Mouse (Mus musculus) forebrain, embryonic 13.5 days (tissue): ENCODE measurements around the gene Carns1. TPM values are rescaled to one million over a fixed set of nuclear protein-coding genes. Genes with fewer than 3 reads are reported as not detected.
A peak's percentile ranks its signal among the peaks of the same experiment; 100 is the strongest.
"Not testable (repeated sequence)": the region's sequence is repeated elsewhere in the genome, so short reads cannot be mapped to it uniquely, and the experiment has no call there.

Source experiments
- ATAC-seq: fragments of 200-750 bp; cut with Nextera tagmentation; 2 replicates; pipeline ENCODE4 v1.8.0; 2017
- H3K27ac ChIP-seq: fragments of 300-500 bp; sonication (generic); 2 replicates; pipeline ENCODE4 v1.5.1; 2015; ENCODE audit warnings: inconsistent platforms, mild to moderate bottlenecking, moderate library complexity
- H3K27me3 ChIP-seq: fragments of 300-500 bp; sonication (generic); 2 replicates; pipeline ENCODE4 v1.6.1; 2015; ENCODE audit warnings: mild to moderate bottlenecking, inconsistent platforms
- H3K36me3 ChIP-seq: fragments of 300-500 bp; sonication (generic); 2 replicates; pipeline ENCODE4 v1.6.1; 2015; ENCODE audit warnings: mild to moderate bottlenecking, inconsistent platforms; ENCODE audit not compliant: poor library complexity, severe bottlenecking
- H3K4me1 ChIP-seq: fragments of 300-500 bp; sonication (generic); 2 replicates; pipeline ENCODE4 v1.6.1; 2015; ENCODE audit warnings: inconsistent platforms
- H3K4me2 ChIP-seq: fragments of 300-500 bp; sonication (generic); 2 replicates; pipeline ENCODE4 v1.6.1; 2015; ENCODE audit warnings: inconsistent platforms, mild to moderate bottlenecking, moderate library complexity
- H3K4me3 ChIP-seq: fragments of 300-500 bp; sonication (generic); 2 replicates; pipeline ENCODE4 v1.5.1; 2015; ENCODE audit warnings: mild to moderate bottlenecking, inconsistent platforms
- H3K9ac ChIP-seq: fragments of 300-500 bp; sonication (generic); 2 replicates; pipeline ENCODE4 v1.6.1; 2015; ENCODE audit warnings: mild to moderate bottlenecking, inconsistent platforms
- H3K9me3 ChIP-seq: fragments of 300-500 bp; sonication (generic); replicated peaks from 2 replicates; pipeline ENCODE4 v1.6.1; 2016; ENCODE audit warnings: inconsistent platforms
- WGBS: fragments of 180-500 bp; shearing (Covaris S2); methylation state at CpG from one replicate; pipeline ENCODE4 v1.1.7; 2015; 5-methylcytosine and 5-hydroxymethylcytosine counted together
- polyA plus RNA-seq: library from polyadenylated mRNA; unstranded; fragments of >200 nt; fragmentation: Nextera tagmentation; extraction: Ambion mirVana; gene quantifications from 2 replicates; pipeline ENCODE4 v1.2.1, GENCODE M21; 2015

Gene Carns1
- polyA plus RNA-seq, 1 experiment from 2014 or later, result 2.4 TPM

- ATAC-seq, result no peak
- peaks cover 63% of the 10 kb centered on the region for H3K36me3 ChIP-seq
- 93% methylated on average over 5 of the region's 5 CpGs for WGBS
Observed at GRCm38 (mm10) chr19:4131075-4131474, 44.2 kb downstream of the Carns1 start.

GRCm38 (mm10) chr19:4130106-4130505 is 45.2 kb downstream of the Carns1 start:
- Histone ChIP-seq H3K27me3 (no peaks in the 10 kb centered on the region), H3K27ac (no peak overlapping the region), H3K4me3 (no peak overlapping the region), H3K4me2 (no peak overlapping the region), H3K4me1 (peaks cover 16% of the 10 kb centered on the region), H3K36me3 (peaks cover 63% of the 10 kb centered on the region), H3K9ac (no peak overlapping the region), H3K9me3 (no peaks in the 10 kb centered on the region)
- 90% methylated on average over 4 of the region's 4 CpGs for WGBS
- ATAC-seq, result no peak

More at GRCm38 (mm10) chr19:4131075-4131474, 44.2 kb downstream of the Carns1 start:
- no peak overlapping the region for H3K4me3 ChIP-seq
- no peak overlapping the region for H3K9ac ChIP-seq
- H3K4me1 ChIP-seq, result peaks cover 15% of the 10 kb centered on the region
- H3K27ac ChIP-seq, result no peak overlapping the region
- H3K9me3 ChIP-seq, result no peaks in the 10 kb centered on the region
- no peak overlapping the region for H3K4me2 ChIP-seq
- no peaks in the 10 kb centered on the region for H3K27me3 ChIP-seq

GRCm38 (mm10) chr19:4129462-4129861 is 45.8 kb downstream of the Carns1 start:
- H3K4me3 ChIP-seq, result no peak overlapping the region
- no peak overlapping the region for H3K4me2 ChIP-seq
- H3K36me3 ChIP-seq, result peaks cover 63% of the 10 kb centered on the region
- no peaks in the 10 kb centered on the region for H3K9me3 ChIP-seq
- H3K9ac ChIP-seq, result no peak overlapping the region
- peaks cover 18% of the 10 kb centered on the region for H3K4me1 ChIP-seq
- no peak for ATAC-seq
- no peaks in the 10 kb centered on the region for H3K27me3 ChIP-seq
- H3K27ac ChIP-seq, result no peak overlapping the region
- 95% methylated on average over 7 of the region's 7 CpGs for WGBS

- Histone ChIP-seq H3K4me3 (peak overlapping the region; percentile 72), H3K27me3 (no peaks in the 10 kb centered on the region), H3K9me3 (no peaks in the 10 kb centered on the region), H3K36me3 (peaks cover 45% of the 10 kb centered on the region), H3K9ac (peak overlapping the region; percentile 87), H3K27ac (no peak overlapping the region), H3K4me2 (peak overlapping the region; percentile 77), H3K4me1 (peaks cover 18% of the 10 kb centered on the region)
- 77% methylated on average over 7 of the region's 7 CpGs for WGBS
- ATAC-seq, result no peak
Observed at GRCm38 (mm10) chr19:4126759-4127495, 48.4 kb downstream of the Carns1 start.

GRCm38 (mm10) chr19:4125741-4126696 is 49.3 kb downstream of the Carns1 start, which contains the start of gene Aip:
Aip (minus strand) TSS chr19:4125858.
- under 1% methylated on average over 57 of the region's 64 CpGs for WGBS
- Histone ChIP-seq H3K36me3 (peaks cover 36% of the 10 kb centered on the region), H3K4me2 (peak within 1 kb of the TSS; percentile 77), H3K27ac (0 out of 2 replicates have a peak within 1 kb of the TSS, but pooled peaks have one; percentile 35), H3K9me3 (no peaks in the 10 kb centered on the region), H3K9ac (peak within 1 kb of the TSS; percentile 87), H3K4me3 (peak within 1 kb of the TSS; percentile 72), H3K4me1 (peaks cover 18% of the 10 kb centered on the region), H3K27me3 (no peaks in the 10 kb centered on the region)
- ATAC-seq, result peak; percentile 94

- not testable (repeated sequence) for H3K9me3 ChIP-seq, H3K27me3 ChIP-seq, H3K27ac ChIP-seq
- ATAC-seq, result peak; percentile 20; the same call in 1 of the 2 replicates
- peaks cover 30% of the 10 kb centered on the region for H3K36me3 ChIP-seq
- H3K9ac ChIP-seq, result peak overlapping the region; percentile 35
- 33% methylated on average over 1 of the region's 4 CpGs for WGBS
- peak overlapping the region; percentile 72 for H3K4me3 ChIP-seq
- H3K4me1 ChIP-seq, result peaks cover 26% of the 10 kb centered on the region
- H3K4me2 ChIP-seq, result peak overlapping the region; percentile 77
Observed at GRCm38 (mm10) chr19:4125268-4125667, 50.0 kb downstream of the Carns1 start.

GRCm38 (mm10) chr19:4124432-4124831 is 50.8 kb downstream of the Carns1 start:
- Histone ChIP-seq H3K4me2 (no peak overlapping the region), H3K4me1 (peaks cover 29% of the 10 kb centered on the region), H3K36me3 (peaks cover 22% of the 10 kb centered on the region), H3K27ac (no peak overlapping the region), H3K27me3 (no peaks in the 10 kb centered on the region), H3K9ac (no peak overlapping the region), H3K4me3 (no peak overlapping the region), H3K9me3 (no peaks in the 10 kb centered on the region)
- 90% methylated on average over 4 of the region's 4 CpGs for WGBS
- ATAC-seq, result no peak

- Histone ChIP-seq H3K4me2 (no peak overlapping the region), H3K4me3 (no peak overlapping the region), H3K27ac (no peak overlapping the region), H3K9ac (no peak overlapping the region), H3K9me3 (no peaks in the 10 kb centered on the region), H3K36me3 (peaks cover 10% of the 10 kb centered on the region), H3K4me1 (peaks cover 28% of the 10 kb centered on the region), H3K27me3 (no peaks in the 10 kb centered on the region)
- no peak for ATAC-seq
- WGBS, result 85% methylated on average over 7 of the region's 7 CpGs
Observed at GRCm38 (mm10) chr19:4122411-4123370, 52.6 kb downstream of the Carns1 start.

- ATAC-seq, H3K27ac ChIP-seq, H3K27me3 ChIP-seq, H3K9ac ChIP-seq, H3K9me3 ChIP-seq, H3K4me3 ChIP-seq: not testable (repeated sequence)
- H3K36me3 ChIP-seq, result peaks cover 13% of the 10 kb centered on the region
- H3K4me2 ChIP-seq, result peak overlapping the region; percentile 59; the same call in 1 of the 2 replicates
- H3K4me1 ChIP-seq, result peaks cover 20% of the 10 kb centered on the region
- 63% methylated on average over 6 of the region's 6 CpGs for WGBS
Observed at GRCm38 (mm10) chr19:4121896-4122295, 53.4 kb downstream of the Carns1 start.

- H3K27me3 ChIP-seq, result no peaks in the 10 kb centered on the region
- peaks cover 14% of the 10 kb centered on the region for H3K4me1 ChIP-seq
- H3K27ac ChIP-seq, result peak overlapping the region; percentile 83
- H3K36me3 ChIP-seq, result peaks cover 19% of the 10 kb centered on the region
- peak; percentile 85 for ATAC-seq
- H3K9ac ChIP-seq, result peak overlapping the region; percentile 66
- peak overlapping the region; percentile 48 for H3K4me3 ChIP-seq
- peak overlapping the region; percentile 59 for H3K4me2 ChIP-seq
- 4% methylated on average over 38 of the region's 38 CpGs for WGBS
- H3K9me3 ChIP-seq, result no peaks in the 10 kb centered on the region
Observed at GRCm38 (mm10) chr19:4121097-4121805, 54.0 kb downstream of the Carns1 start.

- Histone ChIP-seq H3K9me3 (no peaks in the 10 kb centered on the region), H3K4me2 (peak overlapping the region; percentile 59), H3K27me3 (no peaks in the 10 kb centered on the region), H3K4me3 (peak overlapping the region; percentile 48; the same call in 1 of the 2 replicates), H3K27ac (no peak overlapping the region), H3K9ac (no peak overlapping the region), H3K36me3 (peaks cover 26% of the 10 kb centered on the region), H3K4me1 (peaks cover 14% of the 10 kb centered on the region)
- WGBS, result 94% methylated on average over 2 of the region's 2 CpGs
- no peak for ATAC-seq
Observed at GRCm38 (mm10) chr19:4120496-4120895, 54.8 kb downstream of the Carns1 start.
